Mouse (Mus musculus) adrenal gland, postnatal 36 days (tissue): ENCODE measurements at regions not wholly inside any gene's neighbourhood (a gene's known extent, or its start where the extent isn't known, plus 50 kb on each side); places are given as distances from the start of the nearest gene placed in this dataset.

Experiments used
- DNase-seq, 2 experiments: peaks; one replicate each; pipeline ENCODE4 v3.0.0; 2021; ENCODE audit warnings: mixed read lengths in 1 of 2

GRCm38 (mm10) chr6:94336168-94336567, 52.5 kb upstream of the Magi1 start:
- DNase-seq = no peak
